Mouse (Mus musculus): ENCODE data around the gene Rnf207.

DNA sequence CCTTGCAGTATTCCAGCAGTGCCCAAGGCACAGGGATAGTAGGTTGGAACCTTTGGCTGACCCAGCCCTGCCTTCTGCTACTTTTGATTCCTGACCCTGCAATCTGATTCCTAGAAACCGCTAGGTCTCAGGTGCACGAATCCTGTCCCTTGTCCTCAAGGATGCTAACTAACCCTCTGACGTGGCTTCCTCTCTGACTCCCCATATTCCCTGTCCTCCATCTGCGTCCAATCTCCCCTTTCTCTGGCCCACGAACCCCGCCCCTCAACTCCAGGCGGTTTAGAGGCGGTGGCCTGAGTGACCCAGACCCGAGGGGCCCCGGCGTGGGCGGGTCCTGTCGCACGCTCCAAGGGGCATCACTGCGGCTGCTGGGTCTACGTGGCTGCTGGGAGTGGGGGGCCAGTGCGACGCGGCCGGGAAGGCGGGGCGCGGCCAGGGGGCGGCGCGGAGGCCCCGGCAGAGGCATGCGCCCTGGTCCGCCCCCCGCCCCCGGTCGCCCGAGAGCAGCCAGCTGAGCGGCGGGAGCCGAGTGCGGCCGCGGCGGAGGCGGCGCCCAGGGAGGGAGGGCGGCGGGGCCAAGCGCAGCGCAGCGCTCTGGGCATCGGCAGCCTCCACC is 45.1 kb downstream of the Rnf207 start, which contains the start of gene Gpr153:
- no peak for TF ChIP-seq CTCF (IDR thresholded peaks at IDR 0.05; ENCODE audit: borderline replicate concordance, control insufficient read depth, extremely low read depth, insufficient read depth, low read length, poor library complexity)
- no peak for TF ChIP-seq POLR2A (IDR thresholded peaks at IDR 0.05; ENCODE audit: control insufficient read depth, extremely low read depth, insufficient read depth, low read length, poor library complexity)
